Mouse (Mus musculus) lung, postnatal 0 days (tissue): ENCODE measurements at regions not wholly inside any gene's neighbourhood (a gene's known extent, or its start where the extent isn't known, plus 50 kb on each side); places are given as distances from the start of the nearest gene placed in this dataset.

ENCODE experiments used
- ATAC-seq: fragments of 200-750 bp; cut with Nextera tagmentation; 2 replicates; pipeline ENCODE4 v1.8.0; 2017; ENCODE audit warnings: moderate library complexity
- DNase-seq: peaks from one replicate; pipeline ENCODE4 v3.0.0-alpha.2; 2016; ENCODE audit warnings: low spot score
- H3K27ac ChIP-seq: fragments of 300-500 bp; sonication (generic); 2 replicates; pipeline ENCODE4 v1.5.1; 2014; ENCODE audit warnings: antibody characterized with exemption, mild to moderate bottlenecking, low read length, mixed read lengths
- H3K27me3 ChIP-seq: fragments of 300-500 bp; sonication (generic); replicated peaks from 2 replicates; pipeline ENCODE4 v1.6.1; 2014; ENCODE audit warnings: low read length, mixed read lengths; ENCODE audit not compliant: insufficient read depth
- H3K36me3 ChIP-seq: fragments of 300-500 bp; sonication (generic); 2 replicates; pipeline ENCODE4 v1.6.1; 2014; ENCODE audit warnings: low read length, mixed read lengths; ENCODE audit not compliant: insufficient read depth
- H3K4me1 ChIP-seq: fragments of 300-500 bp; sonication (generic); 2 replicates; pipeline ENCODE4 v1.6.1; 2014; ENCODE audit warnings: antibody characterized with exemption, low read depth, low read length, mixed read lengths; ENCODE audit not compliant: insufficient read depth
- H3K4me2 ChIP-seq: fragments of 300-500 bp; sonication (generic); replicated peaks from 2 replicates; pipeline ENCODE4 v1.6.1; 2014; ENCODE audit warnings: low read depth, mild to moderate bottlenecking, low read length, moderate library complexity, mixed read lengths
- H3K4me3 ChIP-seq: fragments of 300-500 bp; sonication (generic); 2 replicates; pipeline ENCODE4 v1.5.1; 2014; ENCODE audit warnings: low read depth, low read length
- H3K9ac ChIP-seq: fragments of 300-500 bp; sonication (generic); replicated peaks from 2 replicates; pipeline ENCODE4 v1.6.1; 2014; ENCODE audit warnings: low read depth, mild to moderate bottlenecking
- H3K9me3 ChIP-seq: fragments of 300-500 bp; sonication (generic); 2 replicates; pipeline ENCODE4 v1.6.1; 2016; ENCODE audit warnings: low read length, mixed read lengths
- CTCF ChIP-seq: IDR thresholded peaks from 2 replicates; pipeline ENCODE4 v1.5.1; 2016; ENCODE audit warnings: antibody characterized with exemption, mild to moderate bottlenecking
- EP300 ChIP-seq: IDR thresholded peaks from 2 replicates; pipeline ENCODE4 v1.6.1; 2016; ENCODE audit warnings: antibody characterized with exemption, mild to moderate bottlenecking, control low read depth
- WGBS: fragments of 180-500 bp; shearing (Covaris S2); extraction: QIAGEN DNeasy Blood & Tissue Kit; methylation state at CpG from one replicate; pipeline ENCODE4 v1.1.7; 2014; 5-methylcytosine and 5-hydroxymethylcytosine counted together

DNA sequence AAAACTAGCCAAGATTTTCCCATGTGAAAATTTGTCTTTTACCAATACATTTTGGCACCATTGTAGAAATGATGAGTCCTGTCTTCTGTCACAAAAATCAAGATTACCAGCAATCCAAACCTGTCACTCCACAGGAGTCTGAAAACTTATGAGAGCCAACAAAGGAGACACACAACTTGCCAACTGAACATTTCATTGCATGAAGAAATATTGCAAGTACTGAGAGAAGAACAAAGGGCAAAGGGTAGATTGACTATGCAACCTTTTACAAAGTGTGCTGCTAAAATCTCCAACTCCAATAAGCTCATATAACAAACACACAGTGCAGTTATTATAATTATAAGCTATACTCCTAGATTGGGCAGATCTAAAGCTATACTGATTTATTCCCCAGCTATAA lies 108.7 kb upstream of the Cpeb2 start:
- DNase-seq, result no peak
- no peaks in the 10 kb centered on the region for H3K27me3 ChIP-seq
- H3K9me3 ChIP-seq, result no peaks in the 10 kb centered on the region
- no peaks in the 10 kb centered on the region for H3K36me3 ChIP-seq
- no peak overlapping the region for H3K27ac ChIP-seq
- ATAC-seq, result no peak
- H3K4me1 ChIP-seq, result no peaks in the 10 kb centered on the region; the same call in 1 of the 2 replicates
- H3K4me3 ChIP-seq, result no peak overlapping the region
- H3K9ac ChIP-seq, result no peak overlapping the region
- no peak for TF ChIP-seq EP300
- TF ChIP-seq CTCF, result no peak
- no peak overlapping the region for H3K4me2 ChIP-seq

DNA sequence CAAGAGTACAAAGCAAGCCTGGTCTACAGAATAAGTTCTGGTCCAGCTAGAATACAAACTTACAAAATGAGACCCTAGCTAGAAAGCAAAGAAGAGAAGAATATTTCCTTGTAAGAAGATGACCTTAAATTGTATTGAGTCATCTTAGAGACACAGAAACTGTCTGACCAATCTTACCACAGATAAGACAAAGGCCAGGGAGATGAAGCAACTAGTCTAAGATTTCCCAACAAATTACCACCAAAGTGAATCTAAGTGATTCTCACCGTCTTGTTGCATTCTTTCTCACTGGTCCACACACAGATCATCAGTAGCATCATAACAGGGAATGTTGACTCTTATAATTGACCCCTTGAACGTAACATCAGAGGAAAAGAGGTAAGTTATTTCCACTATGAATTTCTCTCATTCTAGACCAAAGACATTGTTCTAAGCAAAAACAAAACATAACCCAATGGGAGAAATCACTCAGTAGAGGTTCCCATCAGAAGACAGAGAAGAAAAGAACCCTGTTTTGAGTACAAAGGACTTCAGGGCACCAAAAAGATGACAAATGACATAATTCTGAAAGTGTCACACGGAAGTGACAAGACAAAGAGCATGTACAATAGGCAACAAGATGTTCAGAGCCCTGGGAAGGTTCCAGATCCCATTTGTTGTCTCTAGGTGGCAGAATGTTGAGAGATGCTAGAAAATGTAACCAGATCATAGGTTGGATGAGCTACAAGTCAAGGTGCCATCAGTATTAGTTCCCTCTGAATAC lies 107.0 kb upstream of the Cpeb2 start:
- H3K9me3 ChIP-seq, result no peaks in the 10 kb centered on the region
- no peaks in the 10 kb centered on the region for H3K27me3 ChIP-seq
- H3K4me2 ChIP-seq, result no peak overlapping the region
- no peaks in the 10 kb centered on the region for H3K36me3 ChIP-seq
- no peak for ATAC-seq
- H3K4me1 ChIP-seq, result no peaks in the 10 kb centered on the region
- no peak overlapping the region for H3K4me3 ChIP-seq
- no peak overlapping the region for H3K27ac ChIP-seq
- no peak for DNase-seq
- WGBS, result 75% methylated on average over 3 of the region's 3 CpGs
- TF ChIP-seq CTCF (no peak), EP300 (no peak)
- no peak overlapping the region for H3K9ac ChIP-seq

DNA sequence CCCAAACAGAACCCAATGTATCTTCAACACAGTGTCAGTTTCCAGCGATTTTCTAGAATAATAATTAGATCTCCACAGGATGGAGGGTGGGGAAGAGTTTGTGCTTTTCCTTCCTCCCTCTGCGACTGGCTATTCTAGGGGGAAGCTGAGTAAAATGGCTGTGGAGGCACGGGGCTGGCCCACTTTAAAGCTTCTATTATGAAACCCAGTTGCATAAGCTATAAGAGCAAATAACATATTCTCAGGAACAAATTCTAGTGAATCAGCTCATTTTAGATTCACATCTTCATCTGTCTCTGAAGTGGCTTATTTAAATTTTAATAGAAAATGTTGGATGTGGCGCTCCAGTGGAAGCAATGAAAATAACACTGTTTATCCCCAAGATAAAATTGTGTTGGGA lies 102.6 kb upstream of the Cpeb2 start:
- no peak for TF ChIP-seq CTCF
- TF ChIP-seq EP300, result no peak
- H3K9me3 ChIP-seq, result no peaks in the 10 kb centered on the region
- DNase-seq (no peak), ATAC-seq (no peak)
- H3K4me2 ChIP-seq, result no peak overlapping the region
- H3K4me1 ChIP-seq, result no peaks in the 10 kb centered on the region
- H3K4me3 ChIP-seq, result no peak overlapping the region
- no peak overlapping the region for H3K27ac ChIP-seq
- H3K36me3 ChIP-seq, result no peaks in the 10 kb centered on the region
- WGBS, result 62% methylated on average over 4 of the region's 4 CpGs
- H3K9ac ChIP-seq, result no peak overlapping the region
- H3K27me3 ChIP-seq, result no peaks in the 10 kb centered on the region

DNA sequence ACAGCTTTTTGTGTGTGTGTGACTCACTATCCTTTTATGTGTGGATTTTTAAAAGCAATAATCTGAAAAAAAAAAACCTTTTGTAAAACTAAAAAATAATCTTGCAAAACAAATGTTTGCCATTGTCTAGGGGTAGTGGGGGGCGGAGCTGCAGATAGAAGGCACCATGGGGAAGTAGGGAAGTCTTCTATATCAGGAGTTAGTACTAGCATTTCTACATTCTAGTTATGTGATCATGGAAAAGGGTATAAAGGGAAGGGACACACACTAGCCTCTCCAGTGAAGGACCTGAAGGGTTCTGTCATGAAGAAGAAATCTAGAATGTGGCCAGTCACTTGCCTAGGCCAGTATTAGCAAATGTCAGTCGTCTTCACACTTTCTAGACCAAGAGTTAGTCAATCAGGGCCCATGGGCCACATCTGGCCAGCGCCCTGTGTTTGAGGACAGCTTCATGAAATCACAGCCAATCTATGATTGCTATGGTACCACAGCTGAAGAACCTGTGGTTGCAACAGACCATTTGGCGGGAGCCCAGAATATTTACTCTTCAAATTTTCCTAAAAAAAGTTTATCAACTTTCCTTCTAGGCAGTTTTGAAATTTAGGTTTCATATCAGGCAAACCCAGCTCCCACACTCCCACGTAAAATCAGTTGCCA lies 101.9 kb upstream of the Cpeb2 start:
- Histone ChIP-seq H3K9me3 (no peaks in the 10 kb centered on the region), H3K36me3 (no peaks in the 10 kb centered on the region), H3K27ac (no peak overlapping the region), H3K4me2 (no peak overlapping the region), H3K4me3 (no peak overlapping the region), H3K4me1 (no peaks in the 10 kb centered on the region), H3K9ac (no peak overlapping the region), H3K27me3 (no peaks in the 10 kb centered on the region)
- DNase-seq, result no peak
- ATAC-seq, result no peak
- 72% methylated on average over 5 of the region's 5 CpGs for WGBS
- TF ChIP-seq EP300 (no peak), CTCF (no peak)

DNA sequence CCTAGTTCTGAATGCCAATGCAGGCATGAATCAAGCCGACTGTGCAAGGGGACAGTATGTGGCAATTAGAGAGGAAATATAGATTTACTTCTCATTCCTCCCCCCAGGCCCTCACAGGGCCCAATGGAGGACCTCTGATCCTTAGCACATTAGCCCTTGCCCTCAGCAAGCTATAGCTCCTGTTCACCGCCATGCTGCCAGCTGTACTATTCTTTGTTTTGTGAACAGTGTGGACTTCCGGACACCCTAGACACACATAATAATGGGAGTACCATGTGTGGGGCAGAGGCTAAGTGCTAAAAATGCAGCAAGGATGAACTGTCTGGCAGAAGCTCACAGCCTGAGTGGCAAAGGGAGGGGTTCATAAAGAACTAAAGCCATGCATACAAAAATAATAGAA lies 99.3 kb upstream of the Cpeb2 start:
- DNase-seq, result no peak
- no peak overlapping the region for H3K9ac ChIP-seq
- 78% methylated on average over 3 of the region's 3 CpGs for WGBS
- no peaks in the 10 kb centered on the region for H3K36me3 ChIP-seq
- H3K9me3 ChIP-seq, result no peaks in the 10 kb centered on the region
- ATAC-seq, result no peak
- no peak overlapping the region for H3K27ac ChIP-seq
- no peaks in the 10 kb centered on the region for H3K4me1 ChIP-seq
- no peak overlapping the region for H3K4me2 ChIP-seq
- TF ChIP-seq EP300 (no peak), CTCF (no peak)
- no peak overlapping the region for H3K4me3 ChIP-seq
- no peaks in the 10 kb centered on the region for H3K27me3 ChIP-seq

DNA sequence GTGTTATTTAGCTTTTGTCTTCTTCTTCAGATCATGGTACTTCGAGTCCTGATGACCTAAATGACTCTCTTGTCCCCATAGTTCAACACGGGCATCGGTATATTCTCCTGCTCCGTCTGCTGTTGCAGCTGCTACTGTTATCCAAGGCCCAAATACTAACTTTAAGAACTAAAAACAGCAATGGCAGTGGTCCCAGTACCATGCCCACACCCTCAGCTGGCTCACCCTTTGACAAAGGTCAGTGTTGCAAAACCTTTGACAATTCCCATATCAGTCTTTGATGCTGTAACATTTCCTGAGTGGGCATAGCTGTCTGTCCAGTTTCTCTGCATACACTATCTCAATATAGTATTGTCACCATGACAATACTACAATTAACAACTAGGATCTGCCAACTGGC lies 96.8 kb upstream of the Cpeb2 start:
- H3K36me3 ChIP-seq, result no peaks in the 10 kb centered on the region
- ATAC-seq, result no peak
- WGBS, result 82% methylated on average over 4 of the region's 4 CpGs

More for the DNA sequence above, 96.8 kb upstream of the Cpeb2 start:
- Histone ChIP-seq H3K4me3 (no peak overlapping the region), H3K4me2 (no peak overlapping the region), H3K4me1 (no peaks in the 10 kb centered on the region), H3K9ac (no peak overlapping the region), H3K9me3 (no peaks in the 10 kb centered on the region), H3K27ac (no peak overlapping the region), H3K27me3 (no peaks in the 10 kb centered on the region)
- TF ChIP-seq CTCF, result no peak
- no peak for TF ChIP-seq EP300
- DNase-seq, result no peak
